Mouse (Mus musculus) ES-Bruce4 (cell line): Measurements from ENCODE around the gene Cd8a. TPM values are rescaled to one million over a fixed set of nuclear protein-coding genes. Genes with fewer than 3 reads are reported as not detected.

ENCODE experiments used
- H3K27ac ChIP-seq: 2 replicates; pipeline ENCODE4 v1.5.1; 2012; ENCODE audit warnings: low read length, inconsistent platforms; ENCODE audit not compliant: insufficient read depth
- H3K27me3 ChIP-seq: 2 replicates; pipeline ENCODE4 v1.6.1; 2012; ENCODE audit warnings: mild to moderate bottlenecking, low read length, inconsistent platforms; ENCODE audit not compliant: control insufficient read depth, poor library complexity, insufficient read depth, severe bottlenecking
- H3K36me3 ChIP-seq: 2 replicates; pipeline ENCODE4 v1.6.1; 2012; ENCODE audit warnings: inconsistent platforms, mild to moderate bottlenecking, low read length, moderate library complexity; ENCODE audit not compliant: control insufficient read depth, poor library complexity, insufficient read depth, severe bottlenecking
- H3K4me1 ChIP-seq: one replicate; pipeline ENCODE4 v1.8.1; 2011; ENCODE audit warnings: low read length; ENCODE audit not compliant: control insufficient read depth, insufficient read depth
- H3K4me3 ChIP-seq: 2 replicates; pipeline ENCODE4 v1.5.1; 2011; ENCODE audit warnings: low read depth, mild to moderate bottlenecking, low read length
- H3K9ac ChIP-seq: 2 replicates; pipeline ENCODE4 v1.6.1; 2012; ENCODE audit warnings: low read depth, mild to moderate bottlenecking, inconsistent platforms; ENCODE audit not compliant: poor library complexity, severe bottlenecking
- H3K9me3 ChIP-seq: replicated peaks from 2 replicates; pipeline ENCODE4 v1.6.1; 2012; ENCODE audit warnings: mild to moderate bottlenecking, low read length, inconsistent platforms; ENCODE audit not compliant: control insufficient read depth, poor library complexity, insufficient read depth, severe bottlenecking
- CTCF ChIP-seq: IDR thresholded peaks from one replicate; pipeline ENCODE4 v1.8.1; 2011; ENCODE audit warnings: low read depth, low read length
- EP300 ChIP-seq: IDR thresholded peaks from 2 replicates; pipeline ENCODE4 v1.6.1; 2011; ENCODE audit warnings: low read depth, low read length; ENCODE audit not compliant: insufficient read depth
- POLR2A ChIP-seq: IDR thresholded peaks from one replicate; pipeline ENCODE4 v1.8.1; 2011; ENCODE audit warnings: low read length; ENCODE audit not compliant: insufficient read depth
- polyA plus RNA-seq: library from polyadenylated mRNA; stranded (reverse); fragments of >200 nt; gene quantifications from 2 replicates; pipeline ENCODE4 v1.2.4, GENCODE M21; 2011; ENCODE audit warnings: low read depth; ENCODE audit not compliant: missing spikeins, insufficient read depth, insufficient read length

The Cd8a gene
- polyA plus RNA-seq, 1 experiment, result 0.27 TPM

DNA sequence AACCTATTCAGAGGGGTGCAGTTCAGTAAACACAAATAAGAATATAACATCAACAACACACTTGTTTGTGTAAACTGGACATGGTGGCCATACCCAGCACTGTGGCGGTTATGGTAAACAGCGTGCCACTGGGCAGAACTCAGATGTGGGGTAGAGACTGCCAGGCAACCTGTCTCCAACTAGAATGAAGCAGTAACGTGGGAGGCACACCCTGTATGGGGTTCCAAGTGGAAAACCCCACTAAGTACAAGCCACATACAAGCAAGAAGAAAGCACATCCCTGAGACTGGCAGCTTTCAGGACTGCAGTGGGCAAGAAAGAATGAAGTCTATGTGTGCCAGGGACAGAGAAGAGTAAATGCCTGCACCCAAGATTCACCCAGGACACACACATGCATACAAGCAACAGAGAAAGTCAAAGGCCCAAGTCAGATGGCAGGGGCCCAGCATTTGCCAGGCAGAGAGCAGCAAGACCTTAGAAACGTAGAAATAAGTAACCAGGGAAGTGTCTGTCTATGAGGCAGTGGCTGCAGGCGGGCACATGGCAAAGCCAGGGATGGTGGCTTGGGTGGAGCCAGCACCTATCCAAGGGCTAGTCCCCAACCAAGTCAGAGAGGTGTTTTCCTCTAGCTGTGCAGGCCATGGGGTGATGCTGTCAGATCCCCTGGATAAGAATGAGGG, 1.0 kb upstream of the Cd8a start:
- H3K9ac ChIP-seq, result no peak overlapping the region
- no peak for TF ChIP-seq EP300
- no peak for TF ChIP-seq CTCF
- TF ChIP-seq POLR2A, result no peak
- peaks cover 4% of the 10 kb centered on the region; the same call in 1 of the 2 replicates for H3K9me3 ChIP-seq
- no peaks in the 10 kb centered on the region; the same call in 1 of the 2 replicates for H3K27me3 ChIP-seq
- H3K27ac ChIP-seq, result no peak overlapping the region
- H3K4me1 ChIP-seq, result no peaks in the 10 kb centered on the region
- no peaks in the 10 kb centered on the region for H3K36me3 ChIP-seq
- H3K4me3 ChIP-seq, result no peak overlapping the region

DNA sequence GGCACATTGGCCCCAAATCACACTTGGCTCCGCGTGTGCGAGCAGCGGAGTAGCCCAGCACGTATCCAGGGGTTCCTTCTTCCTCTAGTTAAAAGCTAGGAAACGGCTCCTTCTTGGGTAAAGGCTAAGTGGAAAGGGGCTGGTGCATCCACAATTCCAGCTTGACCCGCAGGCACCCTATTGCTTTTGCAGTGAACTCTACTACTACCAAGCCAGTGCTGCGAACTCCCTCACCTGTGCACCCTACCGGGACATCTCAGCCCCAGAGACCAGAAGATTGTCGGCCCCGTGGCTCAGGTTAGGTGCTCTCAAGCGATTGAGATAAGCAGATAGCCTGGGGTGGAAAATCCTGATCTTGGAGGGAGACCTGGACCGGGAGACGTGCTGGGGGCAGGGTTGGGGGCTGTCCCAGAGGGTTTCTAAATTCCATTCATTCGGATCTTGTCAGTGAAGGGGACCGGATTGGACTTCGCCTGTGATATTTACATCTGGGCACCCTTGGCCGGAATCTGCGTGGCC, 1.1 kb downstream of the Cd8a start:
- no peaks in the 10 kb centered on the region for H3K36me3 ChIP-seq
- H3K27ac ChIP-seq, result no peak overlapping the region
- H3K27me3 ChIP-seq, result no peaks in the 10 kb centered on the region
- no peak overlapping the region for H3K9ac ChIP-seq
- H3K4me3 ChIP-seq, result no peak overlapping the region
- no peaks in the 10 kb centered on the region for H3K4me1 ChIP-seq
- peaks cover 7% of the 10 kb centered on the region; the same call in 1 of the 2 replicates for H3K9me3 ChIP-seq
- TF ChIP-seq POLR2A (no peak), EP300 (no peak), CTCF (no peak)

DNA sequence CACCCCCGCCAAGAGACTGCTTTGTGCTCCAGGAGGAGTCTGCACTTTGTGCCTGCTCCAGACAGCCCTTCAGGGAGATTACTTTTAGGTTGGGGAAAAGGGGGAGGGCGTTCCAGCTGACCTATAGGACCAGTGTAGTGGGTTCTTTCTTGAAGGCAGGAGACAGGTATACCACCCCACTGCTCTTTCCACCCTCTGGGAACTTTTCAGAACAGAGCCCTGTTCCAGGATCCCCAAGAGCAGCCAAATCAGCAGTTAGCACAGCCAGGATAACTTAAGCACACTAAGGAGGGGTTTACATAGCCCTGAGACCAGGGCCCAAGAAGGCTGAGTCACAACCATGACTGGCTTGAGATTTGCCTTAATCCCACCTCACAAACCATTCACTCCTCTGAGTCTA, 1.7 kb downstream of the Cd8a start:
- H3K4me3 ChIP-seq, result no peak overlapping the region
- no peaks in the 10 kb centered on the region for H3K27me3 ChIP-seq
- no peaks in the 10 kb centered on the region for H3K4me1 ChIP-seq
- no peak overlapping the region for H3K27ac ChIP-seq
- no peak overlapping the region for H3K9ac ChIP-seq
- TF ChIP-seq CTCF (no peak), EP300 (no peak), POLR2A (no peak)
- no peaks in the 10 kb centered on the region for H3K36me3 ChIP-seq
- peaks cover 7% of the 10 kb centered on the region; the same call in 1 of the 2 replicates for H3K9me3 ChIP-seq

DNA sequence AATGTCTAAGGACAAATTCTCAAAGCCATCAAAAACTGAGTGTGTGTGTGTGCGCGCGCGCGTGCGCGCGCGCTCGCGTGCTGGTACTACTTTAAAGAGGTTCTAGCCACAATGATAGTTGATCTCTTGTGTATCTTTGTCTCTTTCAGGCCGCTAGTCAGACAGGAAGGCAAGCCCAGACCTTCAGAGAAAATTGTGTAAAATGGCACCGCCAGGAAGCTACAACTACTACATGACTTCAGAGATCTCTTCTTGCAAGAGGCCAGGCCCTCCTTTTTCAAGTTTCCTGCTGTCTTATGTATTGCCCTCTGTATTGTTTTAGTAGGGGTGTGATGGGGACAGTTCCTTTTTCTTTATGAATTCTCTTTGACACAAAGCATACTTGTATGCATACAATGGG, 3.5 kb downstream of the Cd8a start:
- H3K27ac ChIP-seq, result no peak overlapping the region
- H3K27me3 ChIP-seq, result no peaks in the 10 kb centered on the region
- H3K36me3 ChIP-seq, result no peaks in the 10 kb centered on the region
- no peak overlapping the region for H3K4me3 ChIP-seq
- TF ChIP-seq POLR2A (no peak), EP300 (no peak), CTCF (no peak)
- no peak overlapping the region for H3K9ac ChIP-seq
- H3K9me3 ChIP-seq, result peaks cover 7% of the 10 kb centered on the region; the same call in 1 of the 2 replicates
- H3K4me1 ChIP-seq, result no peaks in the 10 kb centered on the region

DNA sequence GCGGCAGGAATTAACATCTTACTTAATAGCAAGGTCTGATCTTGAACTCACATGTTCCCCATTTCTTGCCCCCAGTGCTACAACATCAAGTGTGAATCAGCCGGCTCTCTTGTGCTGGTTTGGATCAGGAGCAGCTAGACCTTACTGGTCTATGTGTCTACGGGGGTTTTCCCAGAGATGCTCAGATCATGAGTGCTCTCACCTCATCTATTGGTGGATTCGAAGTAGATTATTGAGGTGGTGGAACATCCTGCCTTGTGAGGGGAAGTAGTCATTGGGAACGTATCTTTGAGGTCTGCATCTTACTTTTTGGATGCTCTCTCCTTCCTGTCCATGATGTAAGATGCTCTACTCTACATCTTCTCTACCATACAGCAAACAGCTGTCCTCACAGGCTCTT, 8.4 kb downstream of the Cd8a start:
- Histone ChIP-seq H3K9me3 (peaks cover 7% of the 10 kb centered on the region; the same call in 1 of the 2 replicates), H3K4me1 (no peaks in the 10 kb centered on the region), H3K27ac (no peak overlapping the region), H3K9ac (no peak overlapping the region), H3K4me3 (no peak overlapping the region), H3K36me3 (no peaks in the 10 kb centered on the region), H3K27me3 (no peaks in the 10 kb centered on the region)
- no peak for TF ChIP-seq EP300

DNA sequence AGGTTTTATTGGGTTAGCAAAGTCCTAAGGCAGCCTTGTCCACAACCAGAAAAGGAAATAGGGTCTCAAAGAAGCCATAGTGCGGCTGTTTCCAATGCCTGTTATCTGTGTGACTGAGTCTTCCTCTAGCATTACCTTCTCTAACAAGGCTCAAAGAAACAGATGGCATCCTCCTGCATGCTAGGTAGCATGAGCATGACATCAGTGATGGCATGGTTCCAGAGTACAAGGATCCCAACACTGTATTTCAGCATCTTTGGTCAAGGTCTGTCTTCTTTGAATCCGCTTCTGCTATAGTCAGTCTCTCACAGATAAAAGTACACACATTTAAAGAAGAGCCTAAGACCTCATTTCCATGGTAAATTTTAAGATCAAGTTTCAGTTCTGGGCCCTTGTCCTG, 17.3 kb downstream of the Cd8a start:
- H3K36me3 ChIP-seq, result peaks cover 10% of the 10 kb centered on the region
- H3K4me3 ChIP-seq, result no peak overlapping the region
- H3K27ac ChIP-seq, result no peak overlapping the region
- TF ChIP-seq CTCF (no peak), POLR2A (no peak), EP300 (no peak)
- H3K9ac ChIP-seq, result no peak overlapping the region
- no peaks in the 10 kb centered on the region for H3K9me3 ChIP-seq
- no peaks in the 10 kb centered on the region for H3K4me1 ChIP-seq
- no peaks in the 10 kb centered on the region for H3K27me3 ChIP-seq
